Mouse (Mus musculus) heart, postnatal 0 days (tissue): ENCODE measurements around the gene Pagr1b. TPM values are rescaled to one million over a fixed set of nuclear protein-coding genes. Genes with fewer than 3 reads are reported as not detected.

Source experiments
- ATAC-seq: fragments of 200-750 bp; cut with Nextera tagmentation; 2 replicates; pipeline ENCODE4 v1.8.0; 2017; ENCODE audit warnings: low read depth, moderate number of reproducible peaks, moderate library complexity; ENCODE audit not compliant: insufficient read depth
- DNase-seq: peaks from one replicate; pipeline ENCODE4 v3.0.0-alpha.2; 2016; ENCODE audit warnings: low spot score
- H3K27ac ChIP-seq: fragments of 300-500 bp; sonication (generic); 2 replicates; pipeline ENCODE4 v1.5.1; 2014; ENCODE audit warnings: low read depth, mild to moderate bottlenecking
- H3K27me3 ChIP-seq: fragments of 300-500 bp; sonication (generic); 2 replicates; pipeline ENCODE4 v1.6.1; 2014; ENCODE audit warnings: low read length, mixed read lengths; ENCODE audit not compliant: control insufficient read depth, insufficient read depth
- H3K36me3 ChIP-seq: fragments of 300-500 bp; sonication (generic); replicated peaks from 2 replicates; pipeline ENCODE4 v1.6.1; 2014; ENCODE audit warnings: low read length, mixed read lengths; ENCODE audit not compliant: control insufficient read depth, insufficient read depth
- H3K4me1 ChIP-seq: fragments of 300-500 bp; sonication (generic); 2 replicates; pipeline ENCODE4 v1.6.1; 2014; ENCODE audit warnings: antibody characterized with exemption; ENCODE audit not compliant: control insufficient read depth, insufficient read depth
- H3K4me2 ChIP-seq: fragments of 300-500 bp; sonication (generic); 2 replicates; pipeline ENCODE4 v1.6.1; 2014; ENCODE audit warnings: low read depth, mild to moderate bottlenecking, low read length, moderate library complexity
- H3K4me3 ChIP-seq: fragments of 300-500 bp; sonication (generic); 2 replicates; pipeline ENCODE4 v1.5.1; 2014; ENCODE audit warnings: low read depth, low read length
- H3K9ac ChIP-seq: fragments of 300-500 bp; sonication (generic); replicated peaks from 2 replicates; pipeline ENCODE4 v1.6.1; 2014; ENCODE audit warnings: low read depth, low read length, mixed read lengths
- H3K9me3 ChIP-seq: fragments of 300-500 bp; sonication (generic); replicated peaks from 2 replicates; pipeline ENCODE4 v1.6.1; 2016; ENCODE audit warnings: low read length; ENCODE audit not compliant: control insufficient read depth
- CTCF ChIP-seq: IDR thresholded peaks from 2 replicates; pipeline ENCODE4 v1.5.1; 2016; ENCODE audit warnings: antibody characterized with exemption, control low read depth, low read depth
- EP300 ChIP-seq: IDR thresholded peaks from 2 replicates; pipeline ENCODE4 v1.6.1; 2016; ENCODE audit warnings: antibody characterized with exemption, low read depth
- WGBS: fragments of 180-500 bp; shearing (Covaris S2); extraction: QIAGEN DNeasy Blood & Tissue Kit; methylation state at CpG from one replicate; pipeline ENCODE4 v1.1.7; 2014; 5-methylcytosine and 5-hydroxymethylcytosine counted together
- polyA plus RNA-seq: library from polyadenylated mRNA; unstranded; fragments of >200 nt; fragmentation: Nextera tagmentation; extraction: Ambion mirVana; gene quantifications from 2 replicates; pipeline ENCODE4 v1.2.1, GENCODE M21; 2015
- total RNA-seq: library from RNA; depleted of rRNA; stranded (reverse); fragments of >200 nt; gene quantifications from 2 replicates; pipeline ENCODE4 v1.2.3, GENCODE M21; 2014; ENCODE audit warnings: low replicate concordance

Gene Pagr1b
- total and polyA plus RNA-seq, 2 experiments from 2014 or later: not detected

- peak; percentile 97 for DNase-seq
- WGBS: under 1% methylated on average over 55 of the region's 55 CpGs
- H3K36me3 ChIP-seq: peaks cover 31% of the 10 kb centered on the region
Measured at GRCm38 (mm10) chr7:126975950-126976866, 40.1 kb downstream of the Pagr1b start, which contains the start of gene Cdiptos. Cdiptos (minus strand) TSS chr7:126976098.

GRCm38 (mm10) chr7:126975893-126975949 is 40.6 kb downstream of the Pagr1b start, which contains the start of gene Cdipt:
Cdipt (plus strand) TSS chr7:126975914.
- Histone ChIP-seq H3K9ac (peak within 1 kb of the TSS; percentile 89), H3K36me3 (peaks cover 29% of the 10 kb centered on the region), H3K27me3 (no peaks in the 10 kb centered on the region), H3K9me3 (no peaks in the 10 kb centered on the region), H3K4me2 (peak within 1 kb of the TSS; percentile 79), H3K4me3 (peak within 1 kb of the TSS; percentile 80), H3K27ac (peak within 1 kb of the TSS; percentile 96), H3K4me1 (peaks cover 4% of the 10 kb centered on the region; the same call in 1 of the 2 replicates)
- ATAC-seq (no peak), DNase-seq (no peak)
- WGBS: 5% methylated on average over 1 of the region's 1 CpGs
- TF ChIP-seq CTCF (no peak), EP300 (no peak)

More at GRCm38 (mm10) chr7:126975950-126976866, 40.1 kb downstream of the Pagr1b start, which contains the start of gene Cdiptos:
- no peaks in the 10 kb centered on the region for H3K27me3 ChIP-seq
- peak within 1 kb of the TSS; percentile 96 for H3K27ac ChIP-seq
- peaks cover 4% of the 10 kb centered on the region; the same call in 1 of the 2 replicates for H3K4me1 ChIP-seq
- peak; percentile 96 for ATAC-seq
- H3K4me2 ChIP-seq: peak within 1 kb of the TSS; percentile 79
- H3K4me3 ChIP-seq: peak within 1 kb of the TSS; percentile 80
- H3K9me3 ChIP-seq: no peaks in the 10 kb centered on the region
- peak within 1 kb of the TSS; percentile 89 for H3K9ac ChIP-seq
- TF ChIP-seq CTCF (peak; percentile 97), EP300 (peak; percentile 66)

GRCm38 (mm10) chr7:126975493-126975892 is 40.8 kb downstream of the Pagr1b start:
- Histone ChIP-seq H3K4me1 (peaks cover 4% of the 10 kb centered on the region; the same call in 1 of the 2 replicates), H3K9ac (no peak overlapping the region), H3K36me3 (peaks cover 27% of the 10 kb centered on the region), H3K27me3 (no peaks in the 10 kb centered on the region), H3K9me3 (no peaks in the 10 kb centered on the region), H3K4me3 (peak overlapping the region; percentile 80), H3K27ac (peak overlapping the region; percentile 96), H3K4me2 (peak overlapping the region; percentile 79)
- 11% methylated on average over 8 of the region's 8 CpGs for WGBS
- no peak for DNase-seq
- ATAC-seq: no peak
- TF ChIP-seq CTCF (no peak), EP300 (no peak)

GRCm38 (mm10) chr7:126967361-126967760 is 48.9 kb downstream of the Pagr1b start:
- Histone ChIP-seq H3K9ac (no peak overlapping the region), H3K9me3 (no peaks in the 10 kb centered on the region), H3K4me3 (no peak overlapping the region), H3K27me3 (peaks cover 13% of the 10 kb centered on the region), H3K36me3 (no peaks in the 10 kb centered on the region), H3K4me1 (no peaks in the 10 kb centered on the region), H3K27ac (no peak overlapping the region), H3K4me2 (no peak overlapping the region)
- WGBS: 59% methylated on average over 6 of the region's 6 CpGs
- TF ChIP-seq EP300 (no peak), CTCF (no peak)
- no peak for DNase-seq
- no peak; the same call in 1 of the 2 replicates for ATAC-seq

- Histone ChIP-seq H3K4me1 (no peaks in the 10 kb centered on the region), H3K27ac (no peak overlapping the region), H3K36me3 (no peaks in the 10 kb centered on the region), H3K9me3 (no peaks in the 10 kb centered on the region), H3K9ac (no peak overlapping the region), H3K4me2 (no peak overlapping the region), H3K4me3 (no peak overlapping the region), H3K27me3 (peaks cover 13% of the 10 kb centered on the region)
- WGBS: 36% methylated on average over 3 of the region's 3 CpGs
- TF ChIP-seq EP300 (no peak), CTCF (no peak)
- DNase-seq: no peak
- ATAC-seq: no peak
Measured at GRCm38 (mm10) chr7:126965568-126965967, 50.7 kb downstream of the Pagr1b start.
